Mouse (Mus musculus): ENCODE measurements around the gene Ppp4r4.
"Not testable (repeated sequence)": the region's sequence is repeated elsewhere in the genome, so short reads cannot be mapped to it uniquely, and the experiment has no call there.

The Ppp4r4 gene

DNA sequence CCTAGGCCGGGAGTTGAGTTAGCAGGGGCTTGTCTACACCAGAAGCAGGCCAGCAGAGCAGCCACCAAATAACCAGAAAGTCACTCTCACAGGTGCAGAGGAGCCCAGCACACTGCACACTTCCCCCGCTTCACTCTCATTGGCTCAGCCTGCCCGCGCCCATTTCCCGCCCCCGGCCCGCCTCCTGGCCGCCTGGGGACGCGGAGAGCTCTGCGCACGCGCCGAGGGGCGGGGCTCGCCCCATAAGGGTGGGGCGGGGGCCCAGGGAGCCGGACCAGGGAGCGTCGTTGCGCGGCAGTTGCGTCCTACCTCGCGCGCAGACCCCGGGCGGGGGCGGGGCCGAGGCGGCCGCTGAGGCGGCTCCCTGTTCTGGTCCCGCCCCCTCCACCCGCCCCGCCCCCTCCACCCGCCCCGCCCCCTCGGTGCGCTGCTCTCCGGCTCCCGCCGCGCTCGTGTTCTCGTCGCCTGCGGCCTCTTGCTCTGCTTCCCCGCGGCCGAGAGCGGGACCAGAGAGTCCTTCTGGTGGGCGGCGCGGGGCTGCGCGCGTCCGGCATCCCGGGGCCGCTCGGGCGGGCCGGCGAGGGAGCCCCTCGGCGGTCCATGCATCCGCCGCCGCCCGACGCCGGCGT is at the start of gene Ppp4r4:
Gene Ppp4r4 (plus strand): TSS at position 264 of the 629 bp plus-strand sequence.
- peak; percentile 86 for DNase-seq (ENCODE audit: low read depth, low spot score)

DNA sequence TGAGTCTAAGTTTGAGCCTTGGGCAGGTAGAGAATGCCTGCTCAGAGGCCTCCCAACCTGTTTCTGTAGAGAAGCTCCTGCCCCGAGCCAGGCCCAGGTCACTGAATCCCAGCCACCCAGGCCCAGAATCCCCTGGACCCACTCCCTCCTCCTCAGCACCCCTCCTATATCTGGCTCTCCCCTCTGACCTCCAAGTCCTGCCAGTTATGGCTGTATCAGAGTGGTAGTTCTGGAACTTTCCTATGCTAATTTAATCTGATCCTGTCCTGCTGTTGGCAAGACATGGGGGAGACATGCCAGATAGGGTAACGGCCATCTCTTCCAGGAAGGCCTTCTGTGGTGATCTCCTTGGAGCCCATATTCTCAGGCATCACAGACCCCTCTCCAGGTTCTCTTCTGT is 49.3 kb upstream of the Ppp4r4 start:
- no peak for DNase-seq (ENCODE audit: low read depth, low spot score)

DNA sequence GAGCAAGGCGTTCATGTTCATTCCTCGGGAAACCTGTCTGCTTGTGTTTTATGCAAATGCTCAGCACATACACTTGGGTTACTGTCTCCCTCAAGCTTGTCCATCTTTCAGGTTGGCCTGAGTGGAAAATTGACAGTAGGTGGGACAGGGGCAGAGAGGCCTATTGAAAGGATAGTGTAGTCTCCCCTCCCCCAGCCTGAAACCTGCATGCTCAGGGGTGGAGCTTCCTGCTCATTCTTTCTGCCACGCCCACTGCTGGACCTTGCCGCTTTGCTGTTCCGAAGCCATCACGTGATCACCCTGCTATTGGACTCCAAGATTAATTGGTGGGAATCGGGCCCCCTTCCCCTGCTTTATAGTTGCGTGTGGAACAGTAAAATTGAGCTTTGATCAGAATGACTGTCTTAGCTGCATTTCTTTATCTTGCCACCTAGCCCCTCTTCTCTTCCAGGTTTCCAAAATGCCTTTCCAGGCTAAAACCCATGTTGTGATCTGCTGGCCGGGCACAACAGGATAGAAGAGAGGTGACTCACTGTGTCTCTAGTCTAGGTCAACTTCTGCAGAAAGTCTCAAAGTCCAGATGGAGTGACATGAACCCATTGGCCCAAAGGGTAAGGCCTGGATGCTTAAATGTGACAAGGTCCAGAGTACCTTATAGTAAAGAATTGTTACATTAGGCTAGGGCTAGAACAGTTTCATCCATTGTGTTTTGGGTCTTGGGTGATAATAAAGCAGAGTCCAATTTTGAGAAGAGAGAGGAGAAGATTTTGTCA is 47.7 kb upstream of the Ppp4r4 start:
- not testable (repeated sequence) for DNase-seq (ENCODE audit: low read depth, low spot score)

DNA sequence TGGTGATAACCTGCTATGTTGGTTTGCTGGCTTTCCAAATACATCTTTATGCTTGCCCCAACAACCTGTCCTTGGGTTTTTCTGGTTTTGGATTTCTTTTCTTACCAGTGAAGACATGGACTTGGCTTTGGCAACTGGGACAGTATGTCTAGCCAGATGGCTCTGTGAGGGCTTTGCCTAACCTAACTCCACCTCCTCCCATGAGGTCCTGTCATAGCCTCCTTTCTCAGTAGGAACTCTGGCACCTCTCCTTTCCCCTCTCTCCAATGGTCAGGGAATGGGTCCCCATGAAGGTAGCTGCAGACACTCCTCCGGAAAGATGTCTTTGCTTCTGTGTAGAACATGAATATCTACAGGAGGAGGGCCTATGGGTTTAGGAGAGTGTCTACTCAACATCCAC is 45.4 kb upstream of the Ppp4r4 start:
- no peak for DNase-seq (ENCODE audit: low read depth, low spot score)

DNA sequence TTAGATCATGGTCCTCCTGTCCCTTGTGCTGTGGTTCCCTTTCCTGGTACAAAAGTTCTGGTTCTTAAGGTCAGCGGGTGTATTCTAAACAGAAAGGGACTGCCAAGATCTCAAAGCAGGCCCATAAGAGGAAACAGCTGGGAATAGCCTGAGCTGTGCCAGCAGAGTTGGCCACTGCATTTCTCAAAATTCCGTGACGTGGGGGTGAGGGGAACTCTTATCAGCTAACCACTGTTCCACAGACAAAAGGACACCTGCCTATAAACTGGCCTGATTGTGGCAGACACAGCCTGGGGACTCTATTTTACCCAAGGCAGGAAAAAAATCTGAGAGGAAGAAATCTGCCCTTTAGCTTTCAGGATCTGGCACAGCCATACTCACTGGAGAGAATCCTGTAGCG is 44.8 kb upstream of the Ppp4r4 start:
- DNase-seq (ENCODE audit: low read depth, low spot score) = no peak

DNA sequence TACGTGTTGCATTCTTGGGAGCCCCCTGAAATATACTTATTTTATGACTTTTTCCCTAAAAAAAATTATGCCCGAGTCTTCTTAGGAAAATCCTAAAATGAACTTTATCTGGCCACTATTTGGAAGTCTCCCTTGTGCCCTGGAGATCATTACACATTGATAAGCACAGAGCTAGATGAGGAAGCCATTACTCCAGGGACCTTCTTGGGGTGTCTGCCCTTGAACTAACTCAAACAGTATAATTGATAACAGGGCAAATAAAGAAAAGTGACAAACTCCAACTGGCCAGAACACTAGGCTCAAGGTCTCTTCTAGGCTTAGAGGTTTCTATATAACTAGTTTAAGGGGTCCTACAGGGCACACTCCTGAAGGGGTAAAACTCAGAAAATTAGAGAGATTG is 44.3 kb upstream of the Ppp4r4 start:
- no peak for DNase-seq (ENCODE audit: low read depth, low spot score)

DNA sequence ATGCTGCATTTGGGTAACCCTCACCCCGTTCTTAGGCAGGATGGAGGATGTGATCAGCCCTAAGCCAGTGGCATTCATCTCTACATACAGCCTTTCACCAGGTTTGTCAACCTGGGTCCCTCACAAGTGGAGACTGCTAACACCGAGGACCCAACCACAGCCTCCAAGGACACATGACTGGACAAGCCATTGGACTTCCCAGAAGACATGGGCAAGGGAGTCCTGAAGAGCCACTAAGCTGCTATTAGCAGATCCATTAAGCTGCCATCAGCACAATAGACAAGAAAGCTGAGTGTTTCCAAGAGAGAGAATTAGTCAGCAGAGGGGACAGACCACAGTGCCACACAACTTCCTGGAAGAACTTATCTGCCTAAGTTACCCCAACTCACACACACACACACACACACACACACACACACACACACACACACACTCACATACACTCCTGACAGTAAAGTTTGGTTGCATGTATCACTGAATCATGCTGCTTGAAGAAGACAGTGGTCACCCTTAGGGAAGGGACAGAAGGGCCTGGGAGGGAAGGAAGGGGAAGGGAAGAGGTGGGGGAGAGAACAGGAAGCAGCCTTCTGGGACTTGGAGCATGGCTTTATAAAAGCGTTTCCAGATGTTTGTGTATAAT is 40.9 kb upstream of the Ppp4r4 start:
- DNase-seq (ENCODE audit: low read depth, low spot score) = no peak

DNA sequence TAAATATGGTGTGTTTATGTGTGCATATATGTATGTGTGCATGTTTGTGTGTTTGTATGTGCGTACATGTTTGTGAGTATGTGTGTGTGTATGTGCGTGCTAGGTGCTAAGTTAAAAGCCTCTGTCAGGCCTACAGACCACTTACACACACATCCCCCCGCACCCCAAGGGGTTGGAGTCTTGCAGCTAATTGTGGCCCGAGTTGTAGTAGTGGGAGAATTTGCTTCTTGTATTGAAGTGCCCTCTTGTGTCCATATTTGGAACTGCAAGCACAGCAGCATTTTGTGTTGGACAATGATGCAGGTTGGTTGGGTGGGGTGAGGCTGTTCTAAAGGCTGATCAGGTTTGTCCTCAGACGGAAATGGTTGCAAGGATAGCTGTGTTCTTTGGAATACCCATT is 39.3 kb upstream of the Ppp4r4 start:
- DNase-seq (ENCODE audit: low read depth, low spot score) = peak; percentile 46

DNA sequence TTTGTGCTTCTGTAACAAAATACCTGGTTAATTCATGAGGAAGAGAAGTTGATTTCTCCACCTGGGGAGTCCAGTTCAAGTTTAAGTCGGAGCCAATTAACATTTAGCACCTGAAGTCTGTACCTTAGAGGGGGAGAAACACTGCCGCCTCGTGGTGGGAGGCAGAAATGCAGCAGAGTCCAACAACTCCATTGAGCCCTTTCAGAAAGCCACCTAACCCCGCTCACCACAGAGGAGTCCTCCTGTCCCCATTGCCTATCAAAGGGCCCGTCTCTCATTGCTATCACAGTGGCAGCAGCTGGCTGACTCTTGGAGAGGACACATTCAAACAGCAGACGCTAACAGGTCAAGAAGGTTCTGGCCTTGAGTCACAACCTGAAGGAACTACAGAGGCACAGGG is 37.6 kb upstream of the Ppp4r4 start:
- no peak for DNase-seq (ENCODE audit: low read depth, low spot score)

DNA sequence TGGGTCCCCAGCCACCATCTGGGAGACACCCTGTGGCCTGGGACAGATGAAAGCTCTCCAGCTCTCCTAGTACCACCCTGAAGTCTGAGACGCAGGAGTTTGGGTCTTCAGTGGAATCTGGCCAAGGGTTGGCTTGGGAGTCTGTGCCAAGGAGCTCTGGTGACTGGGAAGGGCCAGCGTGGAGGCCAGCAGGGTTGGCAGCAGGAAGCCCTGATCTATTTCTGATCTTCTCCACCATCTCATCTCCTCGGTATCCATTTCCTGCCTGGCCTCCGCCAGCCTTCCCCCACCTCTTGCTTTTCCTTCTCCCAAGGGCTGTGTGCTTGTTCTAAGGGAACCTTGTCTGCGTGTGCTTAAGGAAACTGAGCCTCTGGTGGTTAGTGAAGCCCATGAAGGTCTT is 33.3 kb upstream of the Ppp4r4 start:
- DNase-seq (ENCODE audit: low read depth, low spot score) = no peak

DNA sequence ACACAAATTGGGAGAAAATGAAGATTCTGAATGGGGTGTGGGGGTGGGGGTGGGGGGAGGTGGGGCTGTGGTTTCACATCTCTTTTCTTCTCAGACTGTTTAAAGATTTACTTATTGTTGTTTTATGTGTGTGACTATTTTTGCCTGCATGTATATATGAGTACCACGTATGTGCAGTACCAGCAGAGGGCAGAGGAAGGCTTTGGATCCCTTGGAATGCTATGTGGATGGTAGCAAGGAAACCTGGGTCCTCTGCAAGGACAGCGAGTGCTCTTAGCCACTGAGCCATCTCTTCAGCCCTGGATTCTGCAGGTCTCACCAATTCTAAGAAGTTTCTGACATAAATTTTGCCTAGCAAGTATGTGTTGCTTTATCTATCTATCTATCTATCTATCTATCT is 32.8 kb upstream of the Ppp4r4 start:
- DNase-seq (ENCODE audit: low read depth, low spot score) = no peak

DNA sequence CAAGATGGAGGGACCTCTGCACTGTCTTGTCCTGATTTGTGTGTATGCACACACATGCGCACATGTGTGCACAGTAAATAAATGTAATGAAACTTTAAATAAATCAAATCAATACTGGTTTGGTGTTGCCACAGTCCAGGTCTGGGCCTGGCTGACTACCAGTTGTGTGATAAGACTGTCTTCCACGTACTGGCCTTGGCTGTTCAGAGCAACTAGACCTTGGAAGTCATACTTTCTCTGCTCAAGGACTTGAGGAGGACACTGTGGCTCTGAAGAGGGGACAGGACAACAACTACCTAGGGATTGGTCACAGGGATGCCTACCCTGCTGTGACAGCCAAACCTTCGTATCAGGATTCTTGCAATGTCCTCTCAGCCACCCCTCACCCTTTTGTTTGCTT is 28.8 kb upstream of the Ppp4r4 start:
- DNase-seq (ENCODE audit: low read depth, low spot score) = no peak

DNA sequence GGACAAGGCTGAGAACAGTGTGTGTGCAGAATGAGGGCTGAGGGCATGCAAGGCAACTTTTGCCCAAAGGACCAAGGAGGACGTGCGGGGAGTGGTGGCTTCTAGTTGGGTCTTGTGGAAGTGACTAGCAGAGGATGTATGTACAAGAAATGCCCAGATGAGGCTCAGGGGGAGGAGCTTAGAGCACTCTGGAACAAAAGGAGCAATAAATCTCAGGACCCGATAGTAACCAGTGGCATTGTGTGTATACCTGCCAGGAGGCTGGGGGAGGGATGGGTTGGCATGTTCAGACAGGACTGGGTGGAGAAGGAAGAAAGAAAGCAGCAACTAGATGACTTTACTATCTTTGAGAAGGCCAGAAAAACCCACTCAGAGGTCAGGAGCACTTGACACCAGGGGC is 27.7 kb upstream of the Ppp4r4 start:
- no peak for DNase-seq (ENCODE audit: low read depth, low spot score)

DNA sequence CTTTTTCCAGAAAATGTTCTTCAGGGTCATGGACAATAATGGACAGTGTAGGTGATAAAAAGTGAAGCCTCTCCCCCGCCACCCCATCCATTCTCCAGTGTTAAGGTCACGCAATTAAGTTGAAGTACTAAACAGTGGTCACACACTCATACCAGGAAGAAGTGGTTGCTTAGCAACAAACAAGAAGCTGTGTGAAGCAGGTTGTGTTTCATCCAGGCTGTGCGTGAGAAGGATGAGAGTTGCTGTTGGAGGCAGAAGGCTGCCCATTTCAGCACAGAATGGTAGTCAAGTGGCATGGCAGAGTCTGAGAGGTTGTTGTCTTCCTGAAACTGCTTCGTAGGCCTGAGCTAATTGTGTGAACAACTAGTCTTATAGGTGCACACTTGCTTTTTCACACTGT is 23.7 kb upstream of the Ppp4r4 start:
- DNase-seq (ENCODE audit: low read depth, low spot score) = no peak

DNA sequence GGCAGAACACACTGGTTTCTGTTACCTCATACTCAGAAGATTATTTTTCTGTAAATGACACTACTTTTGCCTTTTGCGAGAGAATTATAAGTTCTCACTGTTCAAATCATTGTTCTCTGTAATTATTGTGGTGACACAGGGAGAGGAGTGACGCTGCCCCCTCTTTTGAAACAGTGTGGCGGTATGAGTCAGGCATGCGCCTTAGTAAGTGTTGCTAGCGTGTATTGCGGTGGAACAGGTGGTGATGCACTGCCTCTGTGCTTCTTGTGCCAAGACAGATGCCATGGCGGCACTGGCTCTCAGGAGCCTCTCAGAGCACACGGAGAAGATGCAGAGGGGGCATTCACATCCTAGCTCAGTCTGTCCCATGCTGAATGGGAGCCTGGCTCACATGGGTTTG is 22.2 kb upstream of the Ppp4r4 start:
- no peak for DNase-seq (ENCODE audit: low read depth, low spot score)

DNA sequence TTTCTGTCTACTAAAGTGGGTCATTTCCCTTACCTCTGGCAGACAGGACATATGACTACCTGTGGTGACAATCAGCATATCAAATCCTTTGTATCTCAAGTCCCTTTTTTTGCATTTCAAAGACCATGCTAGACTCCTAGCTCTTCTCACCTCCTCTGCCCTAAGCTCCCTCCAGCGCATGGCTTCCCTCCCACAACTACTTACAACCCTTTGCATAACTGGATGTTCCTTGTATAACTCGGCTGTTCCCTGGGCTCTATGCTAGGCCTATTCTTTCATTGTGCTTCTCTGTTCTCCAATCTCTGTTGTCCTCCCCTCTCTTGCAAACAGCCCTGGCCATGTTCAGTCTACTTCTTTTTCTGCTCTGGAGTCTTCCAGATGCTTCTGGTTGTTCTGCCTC is 20.5 kb upstream of the Ppp4r4 start:
- DNase-seq (ENCODE audit: low read depth, low spot score) = no peak

DNA sequence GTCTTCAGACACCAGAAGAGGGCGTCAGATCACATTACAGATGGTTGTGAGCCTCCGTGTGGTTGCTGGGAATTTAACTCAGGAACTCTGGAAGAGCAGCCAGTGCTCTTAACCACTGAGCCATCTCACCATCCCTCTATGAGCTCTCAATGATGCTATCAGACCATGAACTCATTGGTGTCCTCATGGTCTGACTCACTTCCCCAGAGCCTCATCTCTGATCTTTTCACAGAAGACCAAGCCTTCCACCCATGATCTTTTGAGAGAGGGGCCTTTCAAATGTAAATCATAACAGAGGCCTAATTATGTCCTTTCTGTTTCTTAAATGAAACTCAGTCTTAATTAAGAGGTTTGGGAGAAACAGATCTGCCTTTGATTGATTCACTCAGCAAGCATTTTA is 19.0 kb upstream of the Ppp4r4 start:
- DNase-seq (ENCODE audit: low read depth, low spot score) = no peak

DNA sequence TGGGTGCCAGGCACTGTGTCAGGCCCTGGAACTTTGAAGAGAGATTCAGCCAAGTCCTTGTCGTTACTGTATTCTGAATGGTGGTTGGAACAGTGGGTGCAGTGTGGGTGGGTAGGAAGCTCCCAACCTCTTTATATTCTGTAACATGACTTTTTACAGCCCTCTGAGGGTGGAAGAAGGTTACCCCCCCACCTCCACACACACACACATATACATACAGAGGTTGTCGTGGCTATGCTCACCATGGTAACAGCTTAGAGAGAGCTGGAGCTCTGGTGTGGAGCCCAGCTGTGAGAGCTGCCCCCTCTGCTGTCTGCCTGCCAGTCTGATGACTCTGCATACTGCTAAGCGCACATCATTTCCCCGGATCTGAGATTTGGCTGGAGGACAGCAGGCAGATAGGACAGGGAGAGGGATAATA is 18.6 kb upstream of the Ppp4r4 start:
- no peak for DNase-seq (ENCODE audit: low read depth, low spot score)

DNA sequence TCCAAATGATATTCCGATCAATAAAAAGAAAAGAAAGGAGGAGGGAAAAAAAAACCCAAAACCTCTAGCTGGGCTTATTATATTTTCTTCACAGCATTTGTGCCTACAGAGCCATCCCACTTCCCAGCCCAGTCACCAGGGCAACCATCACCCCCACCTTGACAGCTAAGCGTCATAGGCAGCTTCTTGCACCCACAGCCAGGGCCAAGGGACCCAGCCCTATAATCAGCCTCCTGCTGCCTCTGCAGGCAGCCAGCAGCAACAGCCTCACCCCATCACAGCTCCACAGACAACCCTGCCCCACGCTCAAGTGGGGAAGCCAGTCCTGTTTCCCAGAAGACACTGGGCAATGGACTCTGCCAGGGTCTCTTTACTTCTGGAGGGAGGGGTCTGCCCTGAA is 17.7 kb upstream of the Ppp4r4 start:
- DNase-seq (ENCODE audit: low read depth, low spot score) = no peak

DNA sequence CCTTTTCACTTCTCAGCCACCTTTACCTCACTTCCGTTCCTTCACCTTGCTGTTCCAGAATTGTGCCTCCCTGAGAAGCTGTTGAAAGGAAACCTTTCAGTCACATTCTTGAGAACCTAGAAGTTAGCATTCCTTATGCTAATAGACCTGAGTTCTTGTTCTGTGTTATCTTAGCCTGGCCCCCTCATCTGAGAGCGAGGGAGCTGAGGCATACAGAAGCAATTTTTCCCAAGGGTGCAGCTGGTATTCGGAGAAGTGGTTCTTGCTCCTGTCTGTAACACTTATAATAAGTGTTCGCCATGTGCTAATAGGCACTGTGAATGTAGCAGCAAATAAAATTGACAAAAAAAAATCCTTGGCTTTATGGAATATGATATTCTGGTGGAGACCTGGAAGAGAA is 16.4 kb upstream of the Ppp4r4 start:
- no peak for DNase-seq (ENCODE audit: low read depth, low spot score)

DNA sequence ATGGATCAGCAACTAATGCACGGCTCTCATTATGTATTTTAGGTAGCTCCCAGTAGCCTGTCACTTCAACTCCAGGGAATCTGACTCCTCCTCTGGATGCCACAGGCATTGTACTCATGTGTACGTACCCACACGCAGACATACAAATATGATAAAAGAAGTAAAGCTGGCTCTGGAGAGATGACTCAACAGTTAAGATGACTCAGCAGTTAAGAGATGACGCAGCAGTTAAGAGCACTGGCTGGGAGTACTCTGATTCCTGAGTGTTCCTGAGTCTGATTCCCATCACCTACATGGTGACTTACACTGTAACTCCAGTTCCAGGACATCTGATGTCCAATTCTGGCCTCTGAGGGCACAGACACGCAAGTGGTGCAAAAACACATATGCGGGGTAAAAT is 13.4 kb upstream of the Ppp4r4 start:
- no peak for DNase-seq (ENCODE audit: low read depth, low spot score)

DNA sequence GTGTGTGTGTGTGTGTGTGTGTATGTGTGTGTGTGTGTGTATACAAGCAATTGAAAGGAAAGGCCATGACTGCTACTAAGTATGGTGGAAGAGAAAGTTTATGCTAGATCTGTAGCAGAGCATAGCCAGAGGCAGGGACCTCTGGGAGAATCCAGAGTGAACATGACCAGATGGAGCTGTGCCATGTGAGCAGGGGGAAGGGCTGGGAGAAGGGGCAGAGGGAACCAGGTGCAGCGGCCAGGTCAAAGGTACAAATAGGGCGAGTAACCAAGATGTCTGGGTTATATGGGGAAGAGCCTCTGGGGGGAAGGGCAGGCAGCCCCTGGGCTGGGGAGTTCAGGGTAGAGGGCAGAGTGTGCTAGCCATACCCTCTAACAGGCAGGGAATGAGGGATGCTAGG is 1.5 kb upstream of the Ppp4r4 start:
- no peak for DNase-seq (ENCODE audit: low read depth, low spot score)
